Mouse (Mus musculus): ENCODE measurements at regions not wholly inside any gene's neighbourhood (a gene's known extent, or its start where the extent isn't known, plus 50 kb on each side); places are given as distances from the start of the nearest gene placed in this dataset.
A peak's percentile ranks its signal among the peaks of the same experiment; 100 is the strongest.
"Not testable (repeated sequence)": the region's sequence is repeated elsewhere in the genome, so short reads cannot be mapped to it uniquely, and the experiment has no call there.

GRCm38 (mm10) chr1:108024705-108025104, 434.9 kb downstream of the Serpinb8 start:
- no peak for ATAC-seq (replicated peaks)
- Histone ChIP-seq H3K4me2 (no peak overlapping the region), H3K36me3 (replicated peaks) (no peaks in the 10 kb centered on the region), H3K27ac (no peak overlapping the region), H3K27me3 (replicated peaks) (no peaks in the 10 kb centered on the region), H3K9ac (no peak overlapping the region), H3K9me3 (no peaks in the 10 kb centered on the region), H3K4me3 (no peak overlapping the region), H3K4me1 (no peaks in the 10 kb centered on the region)
- WGBS: 30% methylated on average over 1 of the region's 1 CpGs

- Histone ChIP-seq H3K36me3 (replicated peaks) (no peaks in the 10 kb centered on the region), H3K9ac (no peak overlapping the region), H3K27ac (no peak overlapping the region), H3K9me3 (no peaks in the 10 kb centered on the region), H3K4me1 (no peaks in the 10 kb centered on the region), H3K4me3 (no peak overlapping the region), H3K27me3 (replicated peaks) (no peaks in the 10 kb centered on the region), H3K4me2 (no peak overlapping the region)
- ATAC-seq (replicated peaks): no peak
Observed at GRCm38 (mm10) chr1:108026461-108026860, 436.7 kb downstream of the Serpinb8 start.

DNA sequence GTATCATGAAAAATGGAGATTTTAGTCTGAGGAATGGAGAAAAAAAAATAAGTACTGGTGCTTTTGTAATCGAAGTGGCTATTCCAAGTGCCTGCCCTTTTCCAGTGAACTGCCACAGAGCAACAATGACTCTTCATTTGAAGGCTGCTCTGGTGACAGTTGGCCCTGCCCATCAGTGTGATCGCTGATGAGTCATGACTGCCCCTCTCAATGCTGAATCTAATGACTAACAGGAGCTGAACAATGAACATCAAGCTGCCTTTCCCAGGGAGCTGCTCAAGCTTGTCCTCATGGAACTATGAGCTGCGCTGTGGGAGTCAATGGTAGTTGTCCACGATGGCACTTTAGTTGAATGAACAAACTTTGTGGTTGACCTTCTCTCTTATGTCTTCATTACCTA, 456.4 kb downstream of the Serpinb8 start:
- Histone ChIP-seq H3K36me3 (replicated peaks) (no peaks in the 10 kb centered on the region), H3K4me1 (no peaks in the 10 kb centered on the region), H3K27ac (no peak overlapping the region), H3K9me3 (no peaks in the 10 kb centered on the region), H3K9ac (no peak overlapping the region), H3K4me3 (no peak overlapping the region), H3K4me2 (no peak overlapping the region), H3K27me3 (replicated peaks) (no peaks in the 10 kb centered on the region)
- ATAC-seq (replicated peaks): no peak
- 61% methylated on average over 4 of the region's 4 CpGs for WGBS

DNA sequence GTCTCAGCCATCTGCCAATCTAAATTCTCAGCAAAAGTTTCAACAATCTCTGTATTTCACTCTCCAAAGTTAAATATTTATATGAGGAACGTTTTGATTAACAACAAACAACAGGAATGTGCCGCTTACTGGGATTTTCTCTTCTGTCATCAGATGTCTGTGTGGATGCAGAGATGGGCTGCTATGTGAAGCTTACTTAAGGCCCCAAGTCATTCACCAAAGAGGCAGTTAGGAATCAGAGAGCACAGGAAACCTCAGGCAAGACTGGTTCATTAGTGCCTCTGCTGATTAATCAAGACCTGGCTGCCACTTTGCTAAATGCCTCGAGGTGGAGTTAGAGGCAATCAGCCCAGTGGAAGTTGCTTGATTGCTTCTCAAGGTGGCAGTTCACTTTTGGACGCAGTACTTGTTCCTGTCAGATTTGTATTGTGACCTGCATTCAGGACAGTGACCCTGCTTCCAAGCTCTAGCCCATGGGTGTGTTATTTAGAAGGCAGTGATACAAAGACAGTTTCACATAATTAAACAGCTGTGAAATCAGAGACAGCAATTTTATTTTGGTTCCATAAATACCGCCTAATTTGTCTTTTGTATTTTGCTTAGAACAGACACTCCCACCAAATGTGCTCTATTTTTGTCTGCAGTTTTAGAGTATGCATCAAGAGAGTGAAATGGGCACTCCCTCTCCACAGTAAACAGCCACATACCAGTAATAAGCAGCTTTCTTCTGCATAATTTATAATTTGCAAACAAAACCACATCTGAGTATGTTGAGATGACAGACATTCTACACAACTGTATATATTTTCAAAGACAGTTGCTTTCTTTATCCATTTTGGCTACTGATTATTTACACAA, 457.3 kb downstream of the Serpinb8 start:
- no peak overlapping the region for H3K9ac ChIP-seq
- H3K36me3 ChIP-seq (replicated peaks): no peaks in the 10 kb centered on the region
- 68% methylated on average over 5 of the region's 5 CpGs for WGBS
- no peaks in the 10 kb centered on the region for H3K4me1 ChIP-seq
- H3K4me3 ChIP-seq: no peak overlapping the region
- no peak overlapping the region for H3K27ac ChIP-seq
- H3K9me3 ChIP-seq: no peaks in the 10 kb centered on the region
- no peak for ATAC-seq (replicated peaks)
- H3K4me2 ChIP-seq: no peak overlapping the region
- no peaks in the 10 kb centered on the region for H3K27me3 ChIP-seq (replicated peaks)

DNA sequence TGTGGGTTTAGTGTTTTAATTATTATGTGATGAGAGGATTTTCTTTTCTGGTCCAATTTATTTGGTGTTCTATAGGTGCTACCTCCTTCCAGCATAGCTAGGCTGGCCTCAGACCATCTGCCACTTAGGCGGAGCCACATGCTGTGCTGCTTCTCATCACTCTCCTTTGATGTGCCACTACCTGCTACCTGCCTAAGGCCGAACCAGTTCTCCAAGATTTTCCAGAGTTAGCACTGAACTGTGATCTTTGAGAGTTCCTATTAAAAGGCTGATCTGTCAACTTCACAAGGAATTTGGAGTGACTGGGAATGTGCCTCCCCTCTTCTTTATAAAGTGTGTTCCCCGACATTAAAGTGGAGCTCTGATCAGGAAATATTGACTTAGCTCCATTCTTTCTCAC, 504.8 kb downstream of the Serpinb8 start:
- no peak for ATAC-seq (replicated peaks)
- Histone ChIP-seq H3K9ac (no peak overlapping the region), H3K27me3 (replicated peaks) (no peaks in the 10 kb centered on the region)

DNA sequence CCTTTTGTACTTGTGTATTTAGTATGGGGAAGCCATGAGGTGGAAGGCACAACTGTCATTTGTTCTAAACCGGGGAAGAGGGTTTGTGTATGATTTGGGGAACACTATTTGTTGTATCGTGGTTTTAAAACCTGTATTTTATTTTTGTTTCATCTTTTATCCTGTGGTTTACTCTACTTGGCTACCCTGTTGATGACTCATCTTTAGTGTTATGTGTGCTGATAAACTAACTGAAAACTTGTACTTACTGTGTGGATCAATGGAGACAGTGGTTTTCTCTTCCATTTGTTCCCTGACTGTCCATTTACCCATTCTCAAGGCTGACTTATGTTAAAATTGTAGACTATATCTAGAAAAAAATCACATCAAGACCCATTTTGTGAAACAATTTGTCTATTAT, 512.8 kb downstream of the Serpinb8 start:
- no peak for ATAC-seq (replicated peaks)
- H3K9ac ChIP-seq: no peak overlapping the region
- H3K27me3 ChIP-seq (replicated peaks): no peaks in the 10 kb centered on the region
- no peaks in the 10 kb centered on the region for H3K9me3 ChIP-seq
- no peak overlapping the region for H3K4me3 ChIP-seq
- H3K27ac ChIP-seq: no peak overlapping the region
- H3K4me2 ChIP-seq: no peak overlapping the region
- H3K4me1 ChIP-seq: no peaks in the 10 kb centered on the region
- 91% methylated on average over 2 of the region's 2 CpGs for WGBS
- no peaks in the 10 kb centered on the region for H3K36me3 ChIP-seq (replicated peaks)

More for the DNA sequence above, 504.8 kb downstream of the Serpinb8 start:
- no peak overlapping the region for H3K27ac ChIP-seq
- 79% methylated on average over 3 of the region's 3 CpGs for WGBS
- H3K9me3 ChIP-seq: no peaks in the 10 kb centered on the region
- no peak overlapping the region for H3K4me2 ChIP-seq
- no peaks in the 10 kb centered on the region for H3K4me1 ChIP-seq
- H3K36me3 ChIP-seq (replicated peaks): no peaks in the 10 kb centered on the region
- no peak overlapping the region for H3K4me3 ChIP-seq

DNA sequence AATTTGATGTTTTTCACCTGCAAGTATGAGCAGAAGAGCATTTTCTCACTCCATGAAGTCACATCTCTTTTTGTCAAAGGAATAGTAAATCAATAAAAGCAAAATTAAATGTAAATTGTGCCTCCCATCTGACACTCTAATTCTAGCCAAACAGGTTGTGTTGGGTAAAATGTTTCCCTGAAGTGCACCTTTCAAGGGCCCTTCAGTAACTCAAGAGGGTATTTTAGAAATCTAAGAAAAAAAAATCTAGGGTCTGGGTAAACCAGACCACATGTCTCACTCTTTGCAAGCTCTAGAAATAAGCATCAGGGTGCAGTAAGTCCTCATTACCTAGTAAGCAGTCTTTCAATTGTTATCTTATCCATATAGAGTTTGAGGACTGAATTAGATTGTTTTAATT, 521.2 kb downstream of the Serpinb8 start:
- Histone ChIP-seq H3K36me3 (replicated peaks) (no peaks in the 10 kb centered on the region), H3K4me3 (no peak overlapping the region), H3K9me3 (no peaks in the 10 kb centered on the region), H3K27me3 (replicated peaks) (no peaks in the 10 kb centered on the region), H3K9ac (no peak overlapping the region), H3K27ac (no peak overlapping the region), H3K4me2 (no peak overlapping the region), H3K4me1 (no peaks in the 10 kb centered on the region)
- ATAC-seq (replicated peaks): no peak

DNA sequence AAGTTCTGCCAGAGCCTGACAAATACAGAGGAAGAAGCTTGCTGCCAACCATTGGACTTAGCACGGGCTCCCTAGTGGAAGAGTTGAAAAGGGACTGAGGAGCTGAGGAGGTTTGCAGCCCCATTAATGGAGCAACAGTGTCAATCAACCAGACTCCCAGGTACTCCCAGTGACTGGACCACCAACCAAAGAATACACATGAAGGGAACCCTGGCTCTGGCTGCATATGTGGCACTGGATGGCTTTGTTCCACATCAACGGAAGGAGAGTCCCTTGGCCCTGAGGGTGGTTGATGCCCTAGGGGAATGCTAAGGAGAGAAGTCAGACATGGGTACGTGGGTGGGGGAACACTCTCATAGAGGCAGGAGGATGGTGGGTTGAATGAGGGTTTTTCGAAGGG, 537.6 kb downstream of the Serpinb8 start:
- ATAC-seq (replicated peaks): no peak
- no peaks in the 10 kb centered on the region for H3K9me3 ChIP-seq
- no peak overlapping the region for H3K27ac ChIP-seq
- H3K27me3 ChIP-seq (replicated peaks): no peaks in the 10 kb centered on the region
- no peaks in the 10 kb centered on the region for H3K36me3 ChIP-seq (replicated peaks)
- H3K9ac ChIP-seq: no peak overlapping the region
- H3K4me3 ChIP-seq: no peak overlapping the region
- no peak overlapping the region for H3K4me2 ChIP-seq
- no peaks in the 10 kb centered on the region for H3K4me1 ChIP-seq
- WGBS: 89% methylated on average over 4 of the region's 4 CpGs

GRCm38 (mm10) chr1:108132006-108132405, 542.2 kb downstream of the Serpinb8 start:
- no peak overlapping the region for H3K4me2 ChIP-seq
- no peak overlapping the region for H3K9ac ChIP-seq
- no peaks in the 10 kb centered on the region for H3K4me1 ChIP-seq
- no peaks in the 10 kb centered on the region for H3K36me3 ChIP-seq (replicated peaks)
- WGBS: 85% methylated on average over 1 of the region's 1 CpGs
- H3K27ac ChIP-seq: no peak overlapping the region
- no peak for ATAC-seq (replicated peaks)
- H3K27me3 ChIP-seq (replicated peaks): no peaks in the 10 kb centered on the region
- H3K4me3 ChIP-seq: no peak overlapping the region
- no peaks in the 10 kb centered on the region for H3K9me3 ChIP-seq

DNA sequence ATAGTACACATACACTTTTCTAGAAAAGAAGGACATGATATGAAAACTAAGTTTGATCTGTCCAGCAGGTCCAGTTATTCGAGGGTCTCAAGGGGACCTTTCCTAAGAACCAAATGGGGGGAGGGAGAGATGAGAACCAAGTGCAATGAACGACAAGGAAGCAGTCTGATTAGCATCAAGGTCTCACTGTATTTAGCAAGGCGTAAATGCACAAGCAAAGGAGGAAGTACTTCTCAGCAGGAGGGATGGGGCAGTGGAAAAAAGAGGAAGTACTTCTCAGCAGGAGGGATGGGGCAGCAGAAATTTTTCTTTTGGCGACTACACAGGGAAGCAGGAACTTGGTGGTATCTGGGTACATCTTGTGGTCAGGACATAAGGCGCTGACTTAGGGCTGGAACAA, 545.5 kb downstream of the Serpinb8 start:
- H3K27ac ChIP-seq: not testable (repeated sequence)
- 83% methylated on average over 5 of the region's 5 CpGs for WGBS

DNA sequence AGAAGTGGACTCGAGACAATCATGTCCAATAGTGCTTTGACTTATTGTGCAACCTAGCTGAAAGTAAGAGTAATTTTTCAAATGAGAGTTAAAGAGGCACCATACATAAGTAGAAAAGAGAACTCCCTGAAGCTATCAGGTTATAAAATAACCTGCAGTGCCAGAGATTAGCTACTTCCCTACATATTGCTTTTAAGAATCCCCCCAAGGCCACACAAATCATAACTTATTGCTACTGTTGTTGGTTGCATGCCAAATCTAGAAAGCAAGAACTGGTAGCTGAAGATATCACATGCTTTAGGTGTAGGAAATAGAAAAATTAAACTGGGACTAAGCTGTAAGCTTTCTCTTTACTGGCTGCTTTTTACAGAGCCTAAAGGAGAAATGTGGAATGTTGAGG, 554.3 kb downstream of the Serpinb8 start:
- WGBS: 73% methylated on average over 1 of the region's 1 CpGs
- Histone ChIP-seq H3K9me3 (no peaks in the 10 kb centered on the region), H3K9ac (no peak overlapping the region), H3K27ac (no peak overlapping the region), H3K4me1 (no peaks in the 10 kb centered on the region), H3K27me3 (replicated peaks) (no peaks in the 10 kb centered on the region), H3K4me3 (no peak overlapping the region), H3K36me3 (replicated peaks) (no peaks in the 10 kb centered on the region), H3K4me2 (no peak overlapping the region)
- no peak for ATAC-seq (replicated peaks)

More for the DNA sequence above, 545.5 kb downstream of the Serpinb8 start:
- H3K36me3 ChIP-seq (replicated peaks); H3K4me2 ChIP-seq; H3K9ac ChIP-seq; ATAC-seq (replicated peaks); H3K9me3 ChIP-seq; H3K4me3 ChIP-seq; H3K27me3 ChIP-seq (replicated peaks); H3K4me1 ChIP-seq: not testable (repeated sequence)

DNA sequence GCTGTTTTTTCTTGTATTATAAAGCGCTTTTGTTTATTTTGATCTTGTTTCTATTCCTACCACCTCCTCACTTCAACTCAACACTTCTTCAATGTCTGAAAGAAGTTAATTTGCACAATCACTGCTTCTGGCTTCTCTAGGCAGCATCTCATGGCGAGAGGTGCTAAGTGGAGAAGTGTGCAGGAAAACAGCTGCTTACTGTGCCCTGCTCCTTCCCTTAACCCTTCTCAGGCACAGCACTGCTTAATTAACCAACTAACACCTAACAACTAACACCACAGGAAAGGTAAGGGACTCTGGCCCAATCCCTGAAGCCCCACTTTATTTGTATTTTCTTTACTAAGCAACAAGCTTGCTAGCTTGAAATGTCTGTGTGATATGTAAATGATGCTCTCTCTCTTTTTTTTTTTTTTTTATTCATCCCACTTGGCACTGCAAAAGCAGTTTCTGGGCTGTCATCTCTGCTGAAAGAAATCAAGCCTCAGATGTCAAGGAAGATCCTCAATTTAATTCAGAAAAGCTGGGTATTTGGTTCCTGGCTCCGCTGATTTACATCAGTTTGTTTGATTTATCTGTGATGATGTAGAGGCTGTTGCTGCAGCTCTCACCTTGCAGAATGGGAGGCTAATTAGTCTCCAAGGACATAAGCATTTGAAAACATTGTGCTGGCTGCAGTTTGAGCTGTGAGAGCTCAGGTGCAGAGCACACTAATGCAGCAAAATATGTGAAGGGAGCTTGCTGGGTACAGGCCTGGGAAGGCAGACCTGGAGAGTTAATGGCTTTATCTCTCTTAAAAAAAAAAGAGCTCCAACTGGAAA, 591.8 kb downstream of the Serpinb8 start:
- Histone ChIP-seq H3K9me3 (no peaks in the 10 kb centered on the region), H3K4me3 (no peak overlapping the region), H3K27ac (peak overlapping the region; percentile 48), H3K27me3 (replicated peaks) (no peaks in the 10 kb centered on the region), H3K4me2 (no peak overlapping the region), H3K36me3 (replicated peaks) (no peaks in the 10 kb centered on the region), H3K4me1 (peaks cover 16% of the 10 kb centered on the region), H3K9ac (no peak overlapping the region)
- ATAC-seq (replicated peaks): peak; percentile 96
- 34% methylated on average over 3 of the region's 3 CpGs for WGBS

GRCm38 (mm10) chr1:108182168-108182539, 592.3 kb downstream of the Serpinb8 start:
- Histone ChIP-seq H3K9me3 (no peaks in the 10 kb centered on the region), H3K27ac (peak overlapping the region; percentile 48), H3K4me2 (no peak overlapping the region), H3K27me3 (replicated peaks) (no peaks in the 10 kb centered on the region), H3K36me3 (replicated peaks) (no peaks in the 10 kb centered on the region), H3K4me1 (peaks cover 16% of the 10 kb centered on the region), H3K4me3 (no peak overlapping the region), H3K9ac (no peak overlapping the region)
- ATAC-seq (replicated peaks): peak; percentile 75
- 34% methylated on average over 4 of the region's 4 CpGs for WGBS
